8 mouse cellular contexts compared by ENCODE assay signal in the genomic region with DNA sequence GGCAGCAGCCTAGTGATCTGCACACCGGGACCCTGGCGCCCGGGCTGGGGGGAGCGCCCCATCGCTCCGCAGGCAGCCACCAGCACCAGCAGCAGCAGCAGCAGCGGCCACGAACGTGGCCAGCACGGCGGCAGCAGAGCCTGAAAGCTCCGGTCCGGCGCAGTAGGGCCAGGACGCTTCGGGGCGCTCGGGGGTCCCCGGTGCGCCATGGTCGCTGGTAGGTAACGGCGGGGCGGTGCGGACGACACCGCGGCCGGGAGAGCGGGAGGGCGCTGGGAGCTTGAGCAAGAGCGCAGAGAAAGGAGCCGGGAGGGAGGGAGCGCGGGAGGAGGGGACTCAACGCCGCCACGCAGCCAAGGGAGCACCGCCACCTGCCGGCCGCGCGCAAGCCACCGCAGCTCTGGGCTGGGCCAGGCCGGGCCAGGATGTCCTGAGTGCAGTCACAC. TPM values are rescaled to one million over a fixed set of nuclear protein-coding genes. Genes with fewer than 3 reads are reported as not detected.
DNase-seq lines count a peak whose midpoint lies in the region; ATAC-seq lines count a peak whose summit lies in the region.

A gene (minus strand): TSS at position 303 of the 446 bp plus-strand sequence.

- peak; percentile 46 to 70; a peak in 3 of 4 replicates for ATAC-seq in hematopoietic stem cell, adult 5-6 weeks (replicated peaks in 1 of 2; ENCODE audit: insufficient read depth in 1 of 2, low FRiP score in 2 of 2, low TSS enrichment in 1 of 2, low read depth in 1 of 2, poor library complexity in 2 of 2, severe bottlenecking in 2 of 2)
- ATAC-seq in lung, embryonic 15.5 days (ENCODE audit: borderline replicate concordance, extremely low read depth, low FRiP score, low TSS enrichment) = peak; percentile 81

- H3K27ac ChIP-seq in lung, embryonic 15.5 days = peak within 1 kb of the TSS; percentile 71

- peaks cover 48% of the 10 kb centered on the region for H3K4me1 ChIP-seq in lung, embryonic 15.5 days

- no peaks in the 10 kb centered on the region for H3K9me3 ChIP-seq in lung, embryonic 15.5 days

- peak within 1 kb of the TSS; percentile 99 for H3K4me2 ChIP-seq in lung, embryonic 15.5 days

- no peaks in the 10 kb centered on the region for H3K36me3 ChIP-seq in lung, embryonic 15.5 days

- H3K27me3 ChIP-seq in lung, embryonic 15.5 days = peaks cover 7% of the 10 kb centered on the region; the same call in 1 of the 2 replicates

- peak within 1 kb of the TSS; percentile 83 for H3K9ac ChIP-seq in lung, embryonic 15.5 days

- WGBS in lung, embryonic 15.5 days = 0% methylated on average over 39 of the region's 45 CpGs

- DNase-seq in ES-CJ7 (ENCODE audit: low read depth, low spot score) = peak; percentile 82
- DNase-seq in cerebellum, adult 8-10 months = peak; percentile 54
- DNase-seq in frontal cortex, adult 2 months (ENCODE audit: extremely low spot score in 1 of 2, low spot score in 1 of 2) = peak in 1 of 2 experiments; percentile 87
- peak; percentile 43 for DNase-seq in layer of hippocampus, adult 9-10 months (ENCODE audit: low spot score)
- peak; percentile 77 for DNase-seq in ovary, postnatal 10 days (ENCODE audit: low spot score)
- DNase-seq in thymus, postnatal 0 days (ENCODE audit: low spot score) = peak; percentile 84

- peak within 1 kb of the TSS; percentile 60 for H3K4me3 ChIP-seq in lung, embryonic 15.5 days

RNA-seq across cellular contexts. Expression of the gene that starts here (rescaled TPM):
- 24.1 and 30.7 TPM in 2 replicates for polyA plus RNA-seq in frontal cortex, adult 2 months (2012; rRNA removed)
- total RNA-seq in hematopoietic stem cell, adult 5-6 weeks (2017) = 0.30 and 0.63 TPM in 2 replicates
- polyA plus RNA-seq in lung, embryonic 15.5 days (2015; fragmentation: Nextera tagmentation; extraction: Ambion mirVana) = 19.6 and 21.2 TPM in 2 replicates
- polyA plus RNA-seq in thymus, postnatal 0 days (2015; fragmentation: Nextera tagmentation; extraction: Ambion mirVana) = 1.6 and 1.7 TPM in 2 replicates

Comparison
In these comparisons a context has a peak if more than half of its experiments do, and no peak if none do; other contexts are left out.
1. Peak in ATAC-seq in hematopoietic stem cell, adult 5-6 weeks; RNA of the gene not detected or under 1 TPM.